Mouse (Mus musculus) megakaryocyte-erythroid progenitor cell, adult 5-6 weeks (primary cell): Measurements from ENCODE around the gene March4. TPM values are rescaled to one million over a fixed set of nuclear protein-coding genes. Genes with fewer than 3 reads are reported as not detected.

Source experiments
- ATAC-seq: replicated peaks from 2 replicates; pipeline ENCODE4 v1.8.0; 2016; ENCODE audit warnings: mild to moderate bottlenecking, inconsistent platforms; ENCODE audit not compliant: severe bottlenecking, poor library complexity, low FRiP score, low TSS enrichment
- total RNA-seq, 2 experiments: library from RNA; stranded (forward) in 1 of 2; stranded (reverse) in 1 of 2; fragments of 200-1000, 215-1000 nt in 1 of 2; fragments of >200 nt in 1 of 2; fragmentation: Nextera tagmentation in 1 of 2; gene quantifications; 2 replicates each; pipeline ENCODE4 v1.2.3; 2014 to 2017

March4 gene
- not detected in 2 replicates for total RNA-seq (2014; fragmentation: Nextera tagmentation)
- not detected in 2 replicates for total RNA-seq (2017)

GRCm38 (mm10) chr1:72536611-72537351 is at the start of gene March4:
Gene March4 (minus strand): TSS chr1:72536930.
- peak; percentile 84 for ATAC-seq

DNA sequence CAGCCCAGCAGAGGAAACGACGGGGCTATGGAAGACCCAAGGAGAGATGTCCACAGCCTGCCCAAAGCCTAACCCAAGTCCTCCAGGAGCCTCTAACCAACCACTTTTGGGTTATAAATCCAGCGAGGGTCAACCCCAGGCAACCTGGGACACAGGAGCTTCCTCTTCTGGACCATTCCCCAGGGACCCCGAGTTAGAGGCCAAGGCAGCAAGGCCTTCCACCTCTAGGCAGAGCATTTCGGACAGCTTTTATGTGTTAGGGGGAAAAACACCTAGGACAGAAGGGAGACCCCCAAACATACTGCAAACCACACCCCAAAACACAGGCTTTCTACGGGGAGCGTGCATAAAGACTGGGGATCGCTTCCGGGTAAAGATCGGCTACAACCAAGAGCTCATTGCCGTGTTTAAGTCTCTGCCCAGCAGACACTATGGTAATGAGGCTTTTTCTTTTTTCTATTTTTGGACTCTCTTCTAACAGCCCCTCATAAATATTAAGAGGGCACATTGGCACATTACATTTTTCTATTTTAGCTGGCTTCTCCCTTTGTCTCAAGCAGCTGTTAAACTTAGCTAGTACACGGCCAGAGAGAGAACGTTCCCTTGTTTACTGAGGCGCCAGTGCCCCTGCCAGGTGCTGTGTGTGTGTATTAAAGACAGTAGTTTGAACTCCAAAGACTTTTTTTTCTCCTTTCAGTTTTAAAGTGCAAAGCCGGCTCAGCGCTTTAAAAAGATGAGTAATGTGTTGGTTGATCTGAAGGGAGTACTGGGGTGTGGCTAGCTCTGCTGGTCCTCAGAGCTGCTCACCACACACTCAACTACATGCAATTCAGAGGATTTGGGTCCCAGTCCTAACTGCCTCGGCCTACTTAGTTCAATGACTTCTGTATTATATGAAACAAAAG is 49.5 kb upstream of the March4 start:
- no peak for ATAC-seq

- ATAC-seq, result no peak
Measured at GRCm38 (mm10) chr1:72583906-72584305, 47.2 kb upstream of the March4 start.

GRCm38 (mm10) chr1:72582947-72583731 is 46.4 kb upstream of the March4 start, which contains the start of gene Smarcal1:
Gene Smarcal1 (plus strand): TSS chr1:72583251.
- ATAC-seq, result peak; percentile 99

GRCm38 (mm10) chr1:72578806-72579205 is 42.1 kb upstream of the March4 start:
- no peak for ATAC-seq

DNA sequence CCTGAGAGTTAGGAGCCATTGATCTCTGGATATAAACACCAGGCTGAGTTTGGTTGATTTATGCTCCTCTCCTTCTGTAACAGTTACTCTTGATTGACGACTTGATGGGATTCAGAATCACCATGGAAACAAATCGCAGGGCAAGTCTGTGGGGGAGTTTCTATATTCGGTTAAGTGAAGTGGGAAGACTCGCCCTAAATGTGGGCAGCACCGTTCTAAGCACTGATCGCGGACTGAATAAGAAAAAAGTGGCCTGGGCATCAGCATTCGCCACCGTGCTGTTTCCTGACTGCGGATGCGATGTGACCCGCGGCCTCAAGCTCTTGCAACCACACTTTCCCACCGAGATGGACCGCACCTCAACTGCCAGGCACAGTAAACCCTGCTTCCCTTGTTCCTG is 41.6 kb upstream of the March4 start:
- no peak for ATAC-seq

DNA sequence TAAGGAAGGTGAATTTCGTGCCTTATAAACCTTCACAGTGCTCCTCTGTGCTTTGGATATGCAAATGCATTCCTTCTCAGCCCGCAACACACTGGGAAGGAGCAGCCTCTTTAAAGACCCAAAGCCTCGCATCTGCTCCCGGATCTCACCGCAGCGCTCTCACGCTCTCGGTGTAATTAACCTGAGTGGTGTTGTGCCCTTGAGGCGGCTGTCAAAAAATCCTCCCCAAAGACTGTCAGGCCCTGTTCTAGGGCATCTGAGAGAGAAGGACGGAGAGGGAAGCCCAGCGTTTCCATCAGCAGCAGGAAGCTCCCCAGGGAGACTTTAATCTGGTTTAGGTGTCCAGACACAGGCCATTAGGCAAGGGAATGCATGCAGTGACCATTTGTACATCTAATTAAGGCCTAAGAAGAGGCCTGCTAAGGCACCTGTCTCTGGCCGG is 40.8 kb upstream of the March4 start:
- no peak for ATAC-seq

DNA sequence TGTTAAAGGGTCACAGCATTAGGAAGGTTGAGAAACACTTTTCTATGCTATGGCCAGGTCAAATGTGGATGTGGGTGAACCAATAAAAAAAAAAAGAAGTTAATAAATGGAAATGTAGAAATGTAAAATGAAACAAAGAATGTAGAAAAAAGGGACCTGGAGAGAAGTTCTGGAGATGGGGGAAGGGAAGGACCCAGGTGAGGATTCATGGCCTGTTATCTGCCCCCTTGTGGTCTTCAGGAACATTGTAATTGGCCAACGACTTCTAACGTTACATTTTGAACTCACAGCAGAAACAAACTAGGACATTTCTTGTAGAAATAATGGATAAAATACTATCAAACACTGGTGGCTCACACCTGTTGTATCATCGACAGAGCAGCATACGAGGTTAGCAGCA is 38.4 kb upstream of the March4 start:
- 0 out of 2 replicates have a peak, but pooled peaks have one; percentile 30 for ATAC-seq

GRCm38 (mm10) chr1:72574608-72575007 is 37.9 kb upstream of the March4 start:
- ATAC-seq, result no peak

- no peak for ATAC-seq
Measured at GRCm38 (mm10) chr1:72574047-72574446, 37.3 kb upstream of the March4 start.

DNA sequence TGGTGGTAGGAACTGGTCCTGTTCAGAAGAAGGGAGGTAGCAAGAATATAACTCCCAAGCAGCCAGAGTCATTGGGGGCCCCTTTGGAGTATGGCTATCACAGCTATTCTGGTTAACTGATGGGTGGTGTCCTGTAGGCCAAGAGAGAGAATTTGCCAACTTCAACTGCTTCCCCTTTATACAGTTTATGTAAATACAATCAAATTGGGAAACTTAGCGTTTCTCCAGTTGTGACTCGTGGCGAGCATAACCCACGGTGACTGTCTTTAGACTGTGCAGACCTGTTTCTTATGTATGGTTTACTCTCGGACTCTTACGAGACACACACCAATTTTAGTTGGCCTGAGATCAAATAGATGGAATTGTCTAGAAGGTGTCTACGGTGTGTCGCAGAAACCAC is 32.0 kb upstream of the March4 start:
- ATAC-seq, result no peak

- no peak for ATAC-seq
Measured at GRCm38 (mm10) chr1:72567056-72567455, 30.3 kb upstream of the March4 start.

GRCm38 (mm10) chr1:72564334-72564962 is 27.7 kb upstream of the March4 start:
- no peak for ATAC-seq

DNA sequence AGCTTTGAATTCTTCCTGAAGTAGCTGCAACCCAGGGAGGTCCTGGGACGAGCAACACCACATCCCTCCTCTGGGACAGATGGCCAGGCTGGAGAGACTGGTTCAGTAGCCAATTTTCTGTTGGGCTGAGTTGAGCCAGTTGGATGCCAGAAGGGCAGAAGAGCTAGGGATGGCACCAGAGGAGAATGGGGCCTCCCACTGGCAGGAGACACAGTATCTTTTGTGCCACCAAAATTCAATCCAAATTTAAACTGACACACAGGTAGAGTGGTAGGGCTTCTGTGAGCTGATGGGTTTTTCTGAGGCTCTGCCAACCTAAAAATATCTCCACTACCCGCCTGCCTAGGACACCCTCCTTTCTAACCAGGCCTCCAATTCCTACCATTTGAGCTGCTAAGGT is 21.9 kb upstream of the March4 start:
- no peak for ATAC-seq

DNA sequence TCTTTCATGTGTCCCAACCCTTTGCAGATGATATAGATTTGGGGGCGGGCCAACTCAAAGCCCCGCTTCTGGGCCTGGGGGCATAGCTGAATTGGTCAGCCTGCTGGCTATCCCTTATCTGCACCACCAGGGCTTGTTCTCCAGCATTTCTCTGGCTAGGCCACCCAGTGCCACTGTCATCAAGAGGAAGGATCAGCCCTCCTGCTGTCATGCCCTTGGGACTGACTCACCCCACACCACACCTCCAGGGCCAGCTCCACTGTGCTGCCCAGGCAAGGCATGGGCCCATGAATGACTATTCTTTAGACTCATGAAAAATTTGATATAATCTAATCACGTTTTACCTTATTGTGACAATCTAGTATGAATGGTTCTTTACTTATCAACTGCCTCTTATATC is 19.7 kb upstream of the March4 start:
- ATAC-seq, result no peak

GRCm38 (mm10) chr1:72550317-72550716 is 13.6 kb upstream of the March4 start:
- no peak for ATAC-seq

GRCm38 (mm10) chr1:72538266-72538665 is 1.5 kb upstream of the March4 start:
- ATAC-seq, result no peak

- no peak for ATAC-seq
Measured at GRCm38 (mm10) chr1:72535725-72536571, 782 bp downstream of the March4 start.
